Mouse (Mus musculus) ES-E14 (cell line): ENCODE measurements around the gene Mta2. TPM values are rescaled to one million over a fixed set of nuclear protein-coding genes. Genes with fewer than 3 reads are reported as not detected.

ENCODE experiments used
- DNase-seq: peaks from one replicate; pipeline ENCODE4 v3.0.0-alpha.2; 2013; ENCODE audit warnings: low read depth, low spot score
- H3K27ac ChIP-seq: 2 replicates; pipeline ENCODE4 v1.5.1; 2012; ENCODE audit warnings: low read depth, mild to moderate bottlenecking, low read length, moderate library complexity, mixed read lengths; ENCODE audit not compliant: poor library complexity, insufficient read depth, severe bottlenecking
- H3K36me3 ChIP-seq: 2 replicates; pipeline ENCODE4 v1.6.1; 2012; ENCODE audit warnings: mild to moderate bottlenecking, low read length, moderate library complexity, mixed read lengths; ENCODE audit not compliant: control insufficient read depth, poor library complexity, insufficient read depth, severe bottlenecking
- H3K4me1 ChIP-seq, 2 experiments: fragments of 150-350 bp in 1 of 2; sonication (generic) in 1 of 2; 2 replicates each; pipeline ENCODE4 v1.6.1; 2012; ENCODE audit warnings: low read length in 2 of 2, mild to moderate bottlenecking in 1 of 2, mixed read lengths in 1 of 2; ENCODE audit not compliant: control insufficient read depth in 2 of 2, insufficient read depth in 2 of 2, poor library complexity in 1 of 2
- H3K4me3 ChIP-seq, 2 experiments: fragments of 150-350 bp in 1 of 2; sonication (generic) in 1 of 2; 2 replicates each; pipeline ENCODE4 v1.5.1; 2012; ENCODE audit warnings: low read length in 2 of 2, low read depth in 1 of 2, mild to moderate bottlenecking in 1 of 2, mixed read lengths in 1 of 2; ENCODE audit not compliant: insufficient read depth in 1 of 2, poor library complexity in 1 of 2, severe bottlenecking in 1 of 2
- H3K9ac ChIP-seq: 2 replicates; pipeline ENCODE4 v1.6.1; 2012; ENCODE audit warnings: low read depth, mild to moderate bottlenecking, low read length, mixed read lengths; ENCODE audit not compliant: poor library complexity, insufficient read depth, severe bottlenecking
- H3K9me3 ChIP-seq: fragments of 150-350 bp; sonication (generic); 2 replicates; pipeline ENCODE4 v1.6.1; 2012; ENCODE audit warnings: low read depth, mild to moderate bottlenecking, low read length; ENCODE audit not compliant: control insufficient read depth, insufficient read depth
- CHD2 ChIP-seq: IDR thresholded peaks from 2 replicates; pipeline ENCODE4 v1.6.1; 2014; ENCODE audit warnings: mild to moderate bottlenecking, low read depth, low read length, inconsistent platforms
- HCFC1 ChIP-seq: IDR thresholded peaks from 2 replicates; pipeline ENCODE4 v1.6.1; 2012; ENCODE audit warnings: low read length, inconsistent platforms, borderline replicate concordance; ENCODE audit not compliant: insufficient read depth
- MAFK ChIP-seq: IDR thresholded peaks from 2 replicates; pipeline ENCODE4 v1.6.1; 2014; ENCODE audit warnings: mild to moderate bottlenecking, low read depth, low read length, inconsistent platforms; ENCODE audit not compliant: insufficient read depth
- ZC3H11A ChIP-seq: IDR thresholded peaks from 2 replicates; pipeline ENCODE4 v1.6.1; 2012; ENCODE audit warnings: low read depth, mild to moderate bottlenecking, inconsistent platforms, low read length, borderline replicate concordance
- ZNF384 ChIP-seq: IDR thresholded peaks from 2 replicates; pipeline ENCODE4 v1.6.1; 2012; ENCODE audit warnings: low read depth, low read length, inconsistent platforms
- in situ Hi-C, 2 experiments: fragments of 600-800 bp; cut with MboI; formaldehyde crosslinking; loops; one replicate each; pipeline ENCODE4 v1.15.1; 2025; ENCODE audit warnings: low sequenced_read_pairs in 2 of 2, inconsistent platforms in 1 of 2; ENCODE audit not compliant: unreplicated experiment in 2 of 2
- total RNA-seq: library from RNA; depleted of rRNA; stranded (reverse); fragments of 300-350 nt; gene quantifications from 2 replicates; pipeline ENCODE4 v1.2.3, GENCODE M21; 2012

The Mta2 gene
- total RNA-seq, 1 experiment: 92.9 TPM

GRCm38 (mm10) chr19:8991245-8991870, 49.7 kb downstream of the Mta2 start:
- Histone ChIP-seq H3K9me3 (no peaks in the 10 kb centered on the region), H3K27ac (no peak overlapping the region), H3K4me1 (peaks cover 9 to 29% of the 10 kb centered on the region in 2 experiments; a peak in 3 of 4 replicates), H3K36me3 (no peaks in the 10 kb centered on the region), H3K4me3 (no peak overlapping the region; a peak in 1 of 4 replicates), H3K9ac (no peak overlapping the region)
- no peak for DNase-seq
- TF ChIP-seq ZC3H11A (no peak), ZNF384 (no peak), MAFK (no peak), HCFC1 (no peak), CHD2 (no peak)
- in situ Hi-C loops: loop anchor here (10.0 to 25.0 kb wide), 2 partner anchors 93 to 96 kb away; partner anchors contain the start of gene Scgb1a1 (in 2 of the 2)

- in situ Hi-C loops: loop anchor here (10.0 to 25.0 kb wide), 2 partner anchors 93 to 95 kb away; partner anchors contain the start of gene Scgb1a1 (in 2 of the 2)
These were observed 50.4 kb downstream of the Mta2 start for GRCm38 (mm10) chr19:8991871-8992735.

GRCm38 (mm10) chr19:8992769-8993624, 51.3 kb downstream of the Mta2 start:
- in situ Hi-C loops: loop anchor here (10.0 to 25.0 kb wide), 2 partner anchors 92 to 94 kb away; partner anchors contain the start of gene Scgb1a1 (in 2 of the 2)
- H3K4me3 ChIP-seq: no peak overlapping the region
- H3K36me3 ChIP-seq: no peaks in the 10 kb centered on the region
- no peaks in the 10 kb centered on the region for H3K9me3 ChIP-seq
- H3K4me1 ChIP-seq: peaks cover 11 to 35% of the 10 kb centered on the region in 2 experiments
- TF ChIP-seq CHD2 (no peak), ZC3H11A (peak; percentile 87)
- no peak for DNase-seq
- no peak overlapping the region for H3K9ac ChIP-seq
- H3K27ac ChIP-seq: no peak overlapping the region

More at GRCm38 (mm10) chr19:8991871-8992735, 50.4 kb downstream of the Mta2 start:
- Histone ChIP-seq H3K9ac (no peak overlapping the region), H3K36me3 (no peaks in the 10 kb centered on the region), H3K4me3 (no peak overlapping the region), H3K4me1 (peaks cover 10 to 30% of the 10 kb centered on the region in 2 experiments; a peak in 3 of 4 replicates), H3K9me3 (no peaks in the 10 kb centered on the region), H3K27ac (no peak overlapping the region)
- no peak for TF ChIP-seq MAFK
- DNase-seq: no peak

- H3K4me1 ChIP-seq: peaks cover 13 to 31% of the 10 kb centered on the region in 2 experiments
- DNase-seq: no peak
- H3K27ac ChIP-seq: no peak overlapping the region
- no peaks in the 10 kb centered on the region for H3K36me3 ChIP-seq
- TF ChIP-seq ZNF384: no peak
- no peak for TF ChIP-seq MAFK
- H3K9me3 ChIP-seq: no peaks in the 10 kb centered on the region
- no peak overlapping the region for H3K4me3 ChIP-seq
- in situ Hi-C loops: loop anchor here (10.0 to 25.0 kb wide), 2 partner anchors 91 to 94 kb away; partner anchors contain the start of gene Scgb1a1 (in 2 of the 2)
- H3K9ac ChIP-seq: no peak overlapping the region
These were observed 51.9 kb downstream of the Mta2 start for GRCm38 (mm10) chr19:8993625-8993912.
